Mouse (Mus musculus) spleen, postnatal 14 days (tissue): ENCODE measurements around the gene Ccdc175.

Experiments
- DNase-seq, 2 experiments: peaks; one replicate each; pipeline ENCODE4 v3.0.0; 2021 to 2022; ENCODE audit warnings: low spot score in 2 of 2

The Ccdc175 gene

DNA sequence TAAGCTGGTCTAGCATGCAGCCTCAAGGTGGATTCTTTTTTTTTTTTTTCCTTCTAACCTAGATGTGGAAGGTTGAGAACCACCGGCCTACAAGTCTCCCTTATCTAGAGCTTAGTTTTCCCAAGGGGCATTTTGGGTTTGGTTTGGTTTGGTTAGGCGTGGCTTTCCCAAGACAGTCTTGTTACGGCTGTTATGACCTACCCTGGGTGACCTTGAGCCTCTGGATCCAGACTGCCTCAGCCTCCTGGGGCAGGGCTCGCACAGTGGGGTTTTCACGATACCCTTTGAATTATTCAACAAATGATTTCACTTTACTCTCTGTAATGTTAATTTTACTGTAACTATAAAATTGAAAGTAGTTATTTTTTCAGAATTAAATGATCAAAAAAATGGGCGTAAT, 82.1 kb downstream of the Ccdc175 start:
- DNase-seq = no peak

DNA sequence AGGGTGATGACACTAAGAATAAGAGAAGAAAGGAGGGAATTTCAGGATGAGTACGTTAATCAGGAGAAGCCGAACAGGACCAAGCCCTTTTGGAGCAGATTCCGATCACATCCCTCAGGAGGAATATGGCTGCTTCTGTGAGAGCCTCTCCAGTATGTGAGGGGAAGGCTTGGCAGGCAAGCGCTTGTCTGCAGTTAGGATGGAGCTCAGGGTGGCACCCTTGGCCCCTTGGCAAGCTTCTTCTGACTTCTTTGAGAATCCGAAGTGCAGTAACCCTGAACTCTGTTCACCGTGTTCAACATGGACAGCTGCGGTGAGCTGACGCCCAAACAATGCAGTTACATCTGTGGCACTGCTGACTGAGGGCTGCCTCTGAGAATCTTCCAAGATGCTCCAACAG, 87.9 kb downstream of the Ccdc175 start:
- no peak for DNase-seq

DNA sequence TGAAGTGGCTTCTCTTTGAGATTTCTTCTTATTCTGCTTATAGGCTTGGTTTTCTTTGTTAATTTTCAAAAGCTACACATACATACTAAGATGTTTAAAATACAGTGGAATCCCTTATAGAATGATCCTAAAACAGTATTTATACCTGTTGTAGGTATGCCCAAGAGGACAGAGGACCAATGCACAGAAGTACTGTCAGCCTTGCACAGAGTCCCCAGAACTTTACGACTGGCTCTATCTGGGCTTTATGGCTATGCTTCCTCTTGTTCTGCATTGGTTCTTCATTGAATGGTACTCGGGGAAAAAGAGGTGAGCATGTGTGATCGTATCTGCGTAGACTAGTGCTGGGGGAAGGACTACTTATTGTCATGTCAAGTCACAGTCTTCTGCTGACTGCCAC, 95.0 kb downstream of the Ccdc175 start:
- DNase-seq = no peak

DNA sequence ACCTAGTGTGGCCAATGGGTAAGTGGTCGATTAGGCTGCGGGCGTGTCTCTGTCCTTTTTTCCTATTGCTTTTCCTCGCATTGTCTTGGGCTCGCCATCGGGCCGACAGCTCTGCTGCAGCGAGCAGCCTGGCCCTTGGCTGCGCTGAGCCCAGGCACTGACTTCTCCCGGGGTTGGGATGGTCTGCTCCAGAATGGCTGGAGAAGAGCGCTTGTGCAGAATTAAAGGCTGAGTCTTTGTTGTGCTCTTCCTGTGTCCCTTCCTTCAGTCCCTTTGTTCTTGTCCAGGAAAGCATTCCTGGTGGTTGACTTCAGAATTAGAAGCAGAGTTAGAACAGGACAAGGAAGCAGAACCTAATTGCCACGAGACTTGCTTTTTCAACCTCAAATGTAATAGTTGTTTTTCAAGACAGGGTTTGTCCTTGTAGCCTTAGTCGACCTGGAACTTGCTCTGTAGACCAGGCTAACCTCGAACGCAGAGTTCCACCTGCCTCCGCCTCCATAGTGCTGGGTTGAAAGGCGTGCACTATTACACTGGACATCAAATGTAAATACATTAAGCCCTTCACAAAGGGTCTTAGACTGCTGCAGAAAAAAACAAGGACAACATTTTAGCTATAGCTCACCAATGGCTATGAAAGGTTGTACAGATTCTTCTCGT, 98.5 kb downstream of the Ccdc175 start:
- no peak for DNase-seq

GRCm38 (mm10) chr12:72085329-72086165, 99.3 kb downstream of the Ccdc175 start, which contains the start of the genes L3hypdh and Jkamp:
Gene L3hypdh, minus strand, starts transcription at chr12:72085439.
Gene Jkamp, plus strand, starts transcription at chr12:72085589.
- DNase-seq = peak; percentile 93 to 96

GRCm38 (mm10) chr12:72085024-72085328, 99.9 kb downstream of the Ccdc175 start:
- DNase-seq = no peak

GRCm38 (mm10) chr12:72084261-72085023, 100.4 kb downstream of the Ccdc175 start:
- DNase-seq = peak in 1 of 2 experiments; percentile 8

DNA sequence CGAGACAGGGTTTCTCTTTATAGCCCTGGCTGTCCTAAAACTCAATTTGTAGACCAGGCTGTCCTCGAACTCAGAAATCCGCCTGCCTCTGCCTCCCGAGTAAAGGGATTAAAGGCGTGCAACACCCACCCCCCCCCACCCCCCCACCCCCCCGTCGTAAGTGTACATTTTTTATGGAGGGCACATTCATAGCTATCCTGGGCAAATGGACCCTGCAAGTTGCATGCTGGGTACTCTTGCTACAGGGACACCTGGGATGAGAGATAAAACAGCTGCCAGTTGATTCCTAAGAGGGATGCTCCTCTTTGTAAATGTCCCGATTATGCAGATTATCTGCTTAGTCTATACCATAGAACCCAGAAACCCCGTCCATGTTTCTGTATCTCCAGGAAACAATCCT, 101.6 kb downstream of the Ccdc175 start:
- DNase-seq = no peak

GRCm38 (mm10) chr12:72082370-72082769, 102.5 kb downstream of the Ccdc175 start:
- no peak for DNase-seq

- DNase-seq = no peak
These were observed 102.9 kb downstream of the Ccdc175 start for GRCm38 (mm10) chr12:72081961-72082360.

DNA sequence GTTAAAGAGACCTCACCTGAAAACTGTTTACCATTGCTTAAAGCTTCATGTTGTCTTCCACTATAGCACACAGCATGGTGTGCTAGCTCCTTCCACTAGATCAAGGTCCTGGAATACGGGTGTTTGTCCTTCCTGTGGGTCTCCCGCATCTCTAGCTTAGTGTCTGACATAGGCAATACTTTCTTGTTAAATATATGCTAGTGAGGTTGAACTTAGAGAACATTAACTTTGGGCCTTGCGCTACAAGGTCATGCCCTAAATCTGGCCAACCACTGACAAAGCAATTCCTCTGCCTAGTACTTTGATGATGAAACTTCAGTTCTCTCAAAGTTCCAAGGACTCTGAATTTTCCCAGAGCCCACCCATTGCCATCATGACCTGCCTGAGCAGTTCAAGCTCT, 106.6 kb downstream of the Ccdc175 start:
- no peak for DNase-seq

GRCm38 (mm10) chr12:72070327-72071269, 114.2 kb downstream of the Ccdc175 start, which contains the start of gene Gpr135:
Gene Gpr135, minus strand, starts transcription at chr12:72071125.
- DNase-seq = peak; percentile 41 to 68

DNA sequence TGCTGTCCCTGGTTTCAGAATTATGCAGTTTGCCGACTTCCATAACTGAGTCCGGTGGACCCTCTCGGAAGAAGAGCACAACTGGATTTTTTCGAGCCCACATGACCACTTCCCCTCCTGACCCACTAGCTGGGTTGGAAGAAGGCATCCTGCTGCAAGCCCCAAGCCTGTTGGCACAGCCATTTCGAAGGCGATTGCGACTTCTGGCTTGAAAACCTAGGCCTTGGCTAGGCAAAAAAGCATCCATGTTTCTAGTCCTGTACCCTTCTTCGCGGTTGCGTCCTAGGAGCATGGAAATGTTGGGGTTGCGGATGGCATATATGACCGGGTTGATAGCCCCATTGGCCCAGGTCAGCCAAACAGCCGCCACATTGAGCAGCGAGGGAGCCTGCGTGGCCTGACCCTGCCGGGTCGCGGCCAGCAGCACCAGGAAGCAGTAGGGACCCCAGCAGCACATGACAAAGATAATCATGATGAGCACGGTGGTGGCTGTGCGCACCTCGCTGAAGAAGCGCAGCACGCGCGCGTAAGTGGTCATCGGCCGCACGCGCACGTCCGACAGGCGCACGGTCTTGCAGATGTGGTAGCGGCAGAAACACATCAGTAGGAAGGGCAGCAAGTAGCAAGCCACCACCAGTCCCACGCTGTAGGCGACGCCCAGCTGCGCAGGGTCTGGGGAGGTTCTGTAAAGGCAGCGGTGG, 115.1 kb downstream of the Ccdc175 start:
- no peak for DNase-seq

DNA sequence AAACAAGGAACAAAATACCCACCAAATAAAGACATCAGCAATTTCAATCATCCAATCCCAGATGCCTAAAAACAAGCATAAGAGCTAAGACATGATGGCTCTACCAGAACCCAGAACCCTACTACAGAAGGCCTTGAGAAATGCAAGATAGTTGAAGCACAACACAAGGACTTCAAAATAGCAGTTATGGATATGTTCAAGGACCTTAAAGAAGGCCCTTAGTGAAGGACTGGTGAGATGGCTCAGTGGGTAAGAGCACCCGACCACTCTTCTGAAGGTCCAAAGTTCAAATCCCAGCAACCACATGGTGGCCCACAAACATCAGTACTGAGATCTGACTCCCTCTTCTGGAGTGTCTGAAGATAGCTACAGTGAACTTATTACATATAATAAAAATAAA, 127.0 kb downstream of the Ccdc175 start:
- DNase-seq = no peak

DNA sequence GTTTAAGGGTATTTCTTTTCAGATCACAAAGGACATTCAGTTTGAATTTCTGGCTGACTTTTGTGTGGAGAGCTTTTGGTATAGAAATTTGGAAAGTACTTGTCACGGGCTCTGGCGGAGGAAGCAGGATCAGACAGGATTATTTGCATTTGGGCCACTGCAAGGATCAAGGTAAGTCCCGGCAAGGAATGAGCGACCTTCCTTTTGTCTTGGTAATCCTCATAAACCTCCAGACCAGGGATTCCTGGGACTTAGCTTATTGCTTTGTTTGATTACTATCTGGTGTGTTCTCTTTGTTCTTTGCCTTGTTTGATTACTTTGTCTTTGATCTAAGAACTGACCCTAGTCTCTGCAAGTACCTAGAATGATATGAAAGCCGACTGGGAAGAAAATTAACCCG, 131.0 kb downstream of the Ccdc175 start:
- DNase-seq = no peak

DNA sequence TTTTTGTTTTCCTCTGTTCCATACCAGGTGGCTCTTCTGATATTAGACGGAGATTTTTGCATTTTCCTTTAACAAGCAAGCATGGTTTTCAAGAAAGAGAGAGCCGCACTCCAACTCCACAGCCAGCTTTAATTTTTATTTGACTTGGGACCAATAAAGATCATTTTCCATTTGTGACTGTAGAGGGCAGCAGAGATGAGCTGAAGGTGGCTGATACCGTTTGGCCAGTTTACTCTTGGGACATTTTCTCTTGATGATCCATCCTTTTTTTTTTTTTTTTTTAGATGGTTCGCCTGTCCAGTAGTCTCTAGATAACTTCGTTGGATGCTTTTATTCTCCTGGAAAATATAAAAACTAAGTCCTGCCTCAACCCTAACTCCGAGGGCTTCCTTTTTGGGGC, 131.5 kb downstream of the Ccdc175 start:
- DNase-seq = no peak

GRCm38 (mm10) chr12:72052571-72052970, 132.3 kb downstream of the Ccdc175 start:
- no peak for DNase-seq
